Mouse (Mus musculus): Measurements from ENCODE around the gene Pcyt1a. TPM values are rescaled to one million over a fixed set of nuclear protein-coding genes. Genes with fewer than 3 reads are reported as not detected.

The Pcyt1a gene
- polyA plus RNA-seq, 1 experiment from 2014 or later, result 48.2 TPM

DNA sequence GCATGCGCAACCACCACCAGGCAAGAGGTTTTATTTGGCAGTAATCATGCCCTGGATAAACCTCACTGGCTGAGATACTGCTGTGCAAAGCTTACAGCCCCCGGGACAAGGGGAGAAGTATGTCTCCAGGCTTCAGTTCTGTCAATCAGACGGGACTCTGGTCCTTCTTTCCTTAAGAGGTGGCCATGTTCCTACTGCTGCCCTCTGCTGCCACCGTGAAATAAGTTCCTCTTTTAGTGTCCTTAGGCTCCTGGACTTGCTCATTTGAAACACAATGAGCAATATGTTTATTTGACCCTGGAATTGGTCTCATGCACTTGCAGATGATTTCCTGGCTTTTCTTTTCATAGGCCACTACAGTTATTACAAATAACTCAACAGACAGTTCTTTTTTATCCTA is 29.8 kb downstream of the Pcyt1a start:
- ATAC-seq (ENCODE audit: low FRiP score), result no peak

DNA sequence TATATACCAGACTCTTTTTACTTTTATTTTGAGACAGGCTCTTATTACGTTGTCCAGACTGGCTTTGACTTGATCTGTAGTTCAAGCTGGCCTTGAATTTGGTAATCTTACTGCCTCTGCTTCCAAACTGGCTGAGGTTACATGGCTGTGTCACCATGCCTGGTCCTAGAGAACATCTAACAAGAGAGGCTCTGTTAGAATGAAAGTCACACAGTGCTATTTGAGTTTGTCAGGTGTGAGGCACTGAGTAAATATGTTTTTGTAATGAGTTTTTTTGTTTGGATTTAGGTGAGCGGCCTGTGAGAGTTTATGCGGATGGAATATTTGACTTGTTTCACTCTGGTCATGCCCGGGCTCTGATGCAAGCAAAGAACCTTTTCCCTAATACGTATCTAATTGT is 31.0 kb downstream of the Pcyt1a start:
- H3K27ac ChIP-seq, result no peak overlapping the region
- H3K4me1 ChIP-seq (replicated peaks), result no peaks in the 10 kb centered on the region
- H3K4me2 ChIP-seq, result no peak overlapping the region
- no peaks in the 10 kb centered on the region for H3K9me3 ChIP-seq
- WGBS, result 94% methylated on average over 5 of the region's 5 CpGs
- H3K4me3 ChIP-seq, result no peak overlapping the region
- no peaks in the 10 kb centered on the region for H3K27me3 ChIP-seq
- no peak for ATAC-seq (ENCODE audit: low FRiP score)
- H3K9ac ChIP-seq, result no peak overlapping the region
- H3K36me3 ChIP-seq, result peaks cover 41% of the 10 kb centered on the region

More for the DNA sequence above, 29.8 kb downstream of the Pcyt1a start:
- WGBS, result 61% methylated on average over 4 of the region's 4 CpGs
- H3K9me3 ChIP-seq, result no peaks in the 10 kb centered on the region
- H3K4me2 ChIP-seq, result no peak overlapping the region
- H3K4me1 ChIP-seq (replicated peaks), result no peaks in the 10 kb centered on the region
- H3K27ac ChIP-seq, result no peak overlapping the region
- H3K4me3 ChIP-seq, result no peak overlapping the region
- no peak overlapping the region for H3K9ac ChIP-seq
- H3K27me3 ChIP-seq, result no peaks in the 10 kb centered on the region
- peaks cover 45% of the 10 kb centered on the region for H3K36me3 ChIP-seq

DNA sequence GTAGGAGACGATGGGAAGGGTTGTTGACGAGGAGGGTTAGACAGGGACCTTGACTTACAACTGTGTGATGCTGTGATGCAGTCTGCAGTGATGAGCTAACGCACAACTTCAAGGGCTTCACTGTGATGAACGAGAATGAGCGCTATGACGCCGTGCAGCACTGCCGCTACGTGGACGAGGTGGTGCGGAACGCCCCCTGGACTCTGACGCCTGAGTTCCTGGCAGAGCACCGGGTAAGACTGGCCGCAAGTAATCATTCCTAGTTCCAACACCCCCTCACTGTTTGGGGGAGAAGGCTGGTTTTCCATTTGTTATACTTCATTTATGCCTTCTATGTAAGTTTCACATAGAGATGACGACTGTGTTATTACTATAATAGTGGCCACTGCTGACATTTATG is 32.2 kb downstream of the Pcyt1a start:
- WGBS, result 95% methylated on average over 16 of the region's 16 CpGs
- H3K4me3 ChIP-seq, result no peak overlapping the region
- H3K9me3 ChIP-seq, result no peaks in the 10 kb centered on the region
- H3K9ac ChIP-seq, result no peak overlapping the region
- no peak for ATAC-seq (ENCODE audit: low FRiP score)
- H3K27ac ChIP-seq, result no peak overlapping the region
- peaks cover 48% of the 10 kb centered on the region for H3K36me3 ChIP-seq
- no peaks in the 10 kb centered on the region for H3K27me3 ChIP-seq
- H3K4me2 ChIP-seq, result no peak overlapping the region
- no peaks in the 10 kb centered on the region for H3K4me1 ChIP-seq (replicated peaks)

DNA sequence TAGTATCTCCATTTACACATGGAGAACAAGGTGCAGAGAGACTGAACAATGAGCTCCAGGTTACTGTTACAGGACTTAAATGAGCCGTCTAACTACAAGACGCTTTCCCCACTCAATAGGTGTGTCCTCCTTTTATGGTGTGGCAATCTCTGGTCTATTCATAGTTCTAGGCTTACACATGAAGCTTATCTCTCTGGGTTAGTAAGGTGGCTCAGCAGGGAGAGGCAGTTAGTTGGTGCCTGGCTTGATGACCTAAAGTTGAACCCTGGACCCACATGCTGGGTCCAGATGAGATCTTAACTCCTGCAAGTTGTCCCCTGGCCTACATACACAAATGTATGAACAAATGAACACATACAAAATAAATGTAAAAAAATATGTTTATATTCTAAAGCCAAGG is 32.7 kb downstream of the Pcyt1a start:
- Histone ChIP-seq H3K4me1 (replicated peaks) (no peaks in the 10 kb centered on the region), H3K27me3 (no peaks in the 10 kb centered on the region), H3K4me3 (no peak overlapping the region), H3K36me3 (peaks cover 53% of the 10 kb centered on the region), H3K4me2 (no peak overlapping the region), H3K9ac (no peak overlapping the region), H3K9me3 (no peaks in the 10 kb centered on the region), H3K27ac (no peak overlapping the region)
- no peak for ATAC-seq (ENCODE audit: low FRiP score)
- WGBS, result 92% methylated on average over 2 of the region's 2 CpGs

DNA sequence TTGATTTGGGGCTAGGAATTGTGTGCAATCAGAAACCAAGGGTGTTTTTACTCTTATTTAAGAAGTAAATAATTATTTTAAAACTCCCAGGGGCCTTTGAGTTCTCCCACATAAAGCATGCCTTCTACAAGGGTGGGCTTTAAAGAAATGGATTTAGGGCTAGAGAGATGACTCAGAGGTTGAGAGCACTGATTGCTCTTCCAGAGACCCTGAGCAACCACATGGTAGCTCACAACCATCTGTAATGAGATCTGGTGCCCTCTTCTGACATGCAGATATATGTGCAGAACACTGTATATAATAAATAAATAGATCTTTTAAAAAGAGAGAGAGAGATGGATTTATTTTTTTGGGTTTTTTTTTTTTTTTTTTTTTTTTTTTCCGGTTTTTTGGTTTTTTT is 34.2 kb downstream of the Pcyt1a start:
- Histone ChIP-seq H3K27ac (no peak overlapping the region), H3K4me1 (replicated peaks) (no peaks in the 10 kb centered on the region), H3K36me3 (peaks cover 62% of the 10 kb centered on the region), H3K4me3 (no peak overlapping the region), H3K27me3 (no peaks in the 10 kb centered on the region), H3K4me2 (no peak overlapping the region), H3K9me3 (no peaks in the 10 kb centered on the region), H3K9ac (no peak overlapping the region)
- no peak for ATAC-seq (ENCODE audit: low FRiP score)
- WGBS, result 0% methylated on average over 1 of the region's 1 CpGs

DNA sequence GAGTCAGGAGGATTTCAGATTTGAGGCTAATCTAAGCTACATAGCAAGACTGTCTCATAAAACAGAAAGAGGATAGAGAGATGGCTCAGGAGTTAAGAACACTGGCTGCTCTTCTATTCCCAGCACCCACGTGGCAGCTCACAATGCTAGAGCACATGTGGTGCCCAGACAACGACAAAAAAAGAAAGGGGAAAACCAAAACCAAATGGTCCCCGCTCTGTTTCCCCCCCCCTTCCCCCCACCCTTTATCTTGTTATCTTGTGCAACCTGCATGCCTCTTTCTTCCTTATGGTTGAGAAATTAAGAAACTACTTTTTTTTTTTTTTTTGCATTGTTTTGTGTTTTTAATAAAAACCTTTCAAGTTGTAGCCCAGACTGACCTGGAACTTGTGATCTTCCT is 37.8 kb downstream of the Pcyt1a start:
- WGBS, result 69% methylated on average over 3 of the region's 3 CpGs
- Histone ChIP-seq H3K4me3 (no peak overlapping the region), H3K36me3 (peaks cover 82% of the 10 kb centered on the region), H3K27ac (no peak overlapping the region), H3K9me3 (no peaks in the 10 kb centered on the region), H3K9ac (no peak overlapping the region), H3K4me2 (no peak overlapping the region), H3K27me3 (no peaks in the 10 kb centered on the region), H3K4me1 (replicated peaks) (no peaks in the 10 kb centered on the region)
- no peak for ATAC-seq (ENCODE audit: low FRiP score)

DNA sequence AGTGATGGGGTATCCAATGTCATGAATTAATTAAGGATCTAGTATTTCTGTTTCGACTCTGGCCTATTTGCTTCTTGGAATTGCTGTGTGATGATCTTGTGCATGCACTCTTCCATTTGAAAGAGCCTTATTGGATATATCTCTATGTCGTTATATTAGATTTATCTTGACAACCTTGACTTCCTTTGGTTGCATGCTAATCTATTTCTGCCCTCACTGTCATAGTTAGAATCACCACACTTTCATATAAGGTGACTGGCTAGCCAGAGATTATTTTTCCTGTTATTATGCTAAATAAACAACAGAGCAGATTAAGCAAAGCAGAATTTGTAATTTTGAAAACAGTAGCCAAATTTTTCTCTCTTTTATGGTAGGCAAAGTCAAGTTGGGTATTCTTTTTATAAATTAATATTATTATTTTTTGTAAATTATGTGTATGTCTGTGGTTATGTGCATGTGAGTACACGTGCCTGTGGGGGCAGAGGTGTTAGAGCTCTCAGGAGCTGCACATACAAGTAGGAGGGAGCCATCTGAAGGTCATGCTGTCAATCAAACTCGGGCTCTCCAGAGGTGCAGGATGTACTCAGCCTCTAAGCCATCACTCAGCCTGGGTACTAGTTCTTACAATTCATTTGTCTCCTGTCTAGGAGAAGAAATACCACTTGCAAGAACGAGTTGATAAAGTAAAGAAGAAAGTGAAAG is 38.8 kb downstream of the Pcyt1a start:
- H3K27ac ChIP-seq, result no peak overlapping the region
- no peaks in the 10 kb centered on the region for H3K27me3 ChIP-seq
- no peak overlapping the region for H3K4me3 ChIP-seq
- no peak overlapping the region for H3K9ac ChIP-seq
- 81% methylated on average over 5 of the region's 5 CpGs for WGBS
- no peak overlapping the region for H3K4me2 ChIP-seq
- no peaks in the 10 kb centered on the region for H3K9me3 ChIP-seq
- ATAC-seq (ENCODE audit: low FRiP score), result no peak
- peaks cover 79% of the 10 kb centered on the region for H3K36me3 ChIP-seq
- H3K4me1 ChIP-seq (replicated peaks), result no peaks in the 10 kb centered on the region

DNA sequence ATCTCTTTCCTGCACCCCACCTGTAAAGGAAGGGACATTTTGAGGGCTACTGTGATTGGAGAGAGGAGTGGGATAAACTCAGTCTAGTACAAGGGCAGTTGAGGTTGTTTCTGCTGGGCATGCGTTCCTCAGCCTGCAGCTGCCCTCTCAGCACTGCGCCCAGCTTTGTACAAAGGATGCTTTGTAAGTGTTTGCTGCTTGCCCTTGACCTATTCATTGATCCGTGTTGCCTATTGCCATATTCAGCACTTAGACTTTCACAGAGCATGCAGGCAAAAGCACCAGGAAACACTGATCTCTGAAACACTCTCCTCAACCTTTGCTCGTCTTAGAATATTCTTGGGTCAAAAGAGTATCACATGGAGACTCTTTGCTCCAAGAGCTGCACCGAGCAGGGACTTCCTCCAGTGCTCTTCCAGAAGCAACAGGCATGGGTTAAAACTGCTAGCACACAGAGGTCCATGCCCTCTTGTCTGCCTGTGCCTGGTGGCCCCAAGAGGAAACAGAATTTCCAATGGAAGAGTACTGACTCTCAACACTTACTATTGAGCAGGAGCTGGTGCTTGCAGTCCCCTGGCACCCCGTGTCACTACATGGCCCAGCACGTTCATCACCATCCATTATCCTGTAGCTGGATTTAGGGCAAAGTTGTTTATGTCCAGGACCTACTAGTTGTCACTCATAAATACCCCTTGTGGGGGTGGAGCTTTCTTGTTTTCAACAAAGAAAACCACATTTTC is 41.7 kb downstream of the Pcyt1a start:
- 69% methylated on average over 7 of the region's 7 CpGs for WGBS
- peaks cover 69% of the 10 kb centered on the region for H3K36me3 ChIP-seq

DNA sequence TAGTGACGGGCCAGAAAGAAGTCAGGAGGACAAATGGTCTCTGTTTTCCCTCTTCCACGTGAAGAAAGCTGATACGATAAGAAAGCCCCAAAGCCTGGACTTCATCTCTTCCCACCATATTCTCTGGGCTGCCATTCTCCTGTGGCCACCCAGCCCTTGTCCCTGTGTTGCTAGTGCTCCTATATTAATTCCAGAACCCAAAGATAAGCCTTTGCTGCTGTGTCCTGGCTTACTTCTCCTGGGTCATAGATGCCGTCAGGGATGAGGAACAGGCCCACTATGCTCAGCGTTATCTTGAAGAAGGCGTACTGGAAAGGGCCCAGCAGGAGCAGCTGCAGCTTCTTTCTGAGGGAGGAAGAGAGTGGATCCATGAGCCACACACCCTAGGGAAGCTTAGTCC is 46.6 kb downstream of the Pcyt1a start:
- no peak overlapping the region for H3K9ac ChIP-seq
- H3K27ac ChIP-seq, result no peak overlapping the region
- H3K4me2 ChIP-seq, result no peak overlapping the region
- H3K36me3 ChIP-seq, result peaks cover 26% of the 10 kb centered on the region
- 90% methylated on average over 6 of the region's 6 CpGs for WGBS
- ATAC-seq (ENCODE audit: low FRiP score), result no peak
- no peaks in the 10 kb centered on the region for H3K4me1 ChIP-seq (replicated peaks)
- H3K4me3 ChIP-seq, result no peak overlapping the region
- no peaks in the 10 kb centered on the region for H3K9me3 ChIP-seq
- H3K27me3 ChIP-seq, result no peaks in the 10 kb centered on the region

More for the DNA sequence above, 41.7 kb downstream of the Pcyt1a start:
- H3K27ac ChIP-seq, result no peak overlapping the region
- H3K4me2 ChIP-seq, result no peak overlapping the region
- no peaks in the 10 kb centered on the region for H3K4me1 ChIP-seq (replicated peaks)
- no peak overlapping the region for H3K9ac ChIP-seq
- no peaks in the 10 kb centered on the region for H3K27me3 ChIP-seq
- H3K9me3 ChIP-seq, result no peaks in the 10 kb centered on the region
- no peak overlapping the region for H3K4me3 ChIP-seq
- no peak for ATAC-seq (ENCODE audit: low FRiP score)

DNA sequence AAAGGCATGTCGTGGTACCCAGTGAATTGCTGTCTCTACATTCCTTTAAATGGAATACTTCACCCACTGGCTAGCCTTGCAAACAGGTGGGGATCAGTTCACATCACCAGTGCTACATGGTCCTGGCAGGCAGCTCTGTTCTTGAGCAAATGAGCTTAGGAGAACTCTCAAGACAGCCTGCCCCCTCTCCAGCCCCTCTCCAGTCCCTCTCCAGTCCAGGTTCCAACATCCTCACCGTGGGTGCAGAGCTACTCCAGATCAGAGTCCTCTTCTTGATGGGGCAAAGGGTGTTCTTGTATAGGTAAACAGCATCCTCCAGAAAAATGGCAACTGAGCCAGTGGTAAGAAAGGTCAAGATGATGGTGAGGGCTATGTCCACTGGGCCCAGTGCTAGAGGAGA is 48.7 kb downstream of the Pcyt1a start:
- no peak overlapping the region for H3K4me2 ChIP-seq
- H3K36me3 ChIP-seq, result peaks cover 7% of the 10 kb centered on the region; the same call in 1 of the 2 replicates
- no peak overlapping the region for H3K9ac ChIP-seq
- H3K9me3 ChIP-seq, result no peaks in the 10 kb centered on the region
- no peak overlapping the region for H3K4me3 ChIP-seq
- no peak overlapping the region for H3K27ac ChIP-seq
- 75% methylated on average over 2 of the region's 2 CpGs for WGBS
- no peaks in the 10 kb centered on the region for H3K4me1 ChIP-seq (replicated peaks)
- ATAC-seq (ENCODE audit: low FRiP score), result no peak
- H3K27me3 ChIP-seq, result no peaks in the 10 kb centered on the region

DNA sequence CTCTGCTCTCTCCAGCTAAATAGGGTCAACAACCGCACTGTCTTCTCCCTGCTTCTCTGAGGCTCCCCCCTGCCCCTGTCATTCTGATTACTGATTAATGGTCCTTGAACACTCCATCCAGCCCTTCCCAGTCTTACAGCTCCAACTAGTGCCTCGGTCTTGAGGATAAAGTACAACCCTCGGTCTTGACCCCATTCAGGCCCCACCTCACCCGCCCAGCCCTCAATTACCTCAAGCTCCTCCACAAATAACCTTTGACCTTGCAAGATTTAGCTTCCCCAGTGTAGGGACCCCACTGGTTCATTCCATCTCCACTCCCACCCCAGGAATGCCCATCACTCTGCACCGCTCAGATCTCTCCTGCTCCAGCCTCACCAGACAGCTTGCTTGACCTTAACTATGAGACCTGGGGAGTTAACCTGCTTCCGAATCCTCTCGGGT is 53.7 kb downstream of the Pcyt1a start:
- WGBS, result 47% methylated on average over 7 of the region's 7 CpGs
- H3K27ac ChIP-seq, result no peak overlapping the region
- no peaks in the 10 kb centered on the region for H3K9me3 ChIP-seq
- no peak overlapping the region for H3K4me2 ChIP-seq
- no peaks in the 10 kb centered on the region for H3K4me1 ChIP-seq (replicated peaks)
- no peak overlapping the region for H3K9ac ChIP-seq
- ATAC-seq (ENCODE audit: low FRiP score), result no peak
- no peak overlapping the region for H3K4me3 ChIP-seq
- 0 out of 2 replicates have a peak, but pooled peaks cover 2% of the 10 kb centered on the region for H3K27me3 ChIP-seq
- no peaks in the 10 kb centered on the region for H3K36me3 ChIP-seq

DNA sequence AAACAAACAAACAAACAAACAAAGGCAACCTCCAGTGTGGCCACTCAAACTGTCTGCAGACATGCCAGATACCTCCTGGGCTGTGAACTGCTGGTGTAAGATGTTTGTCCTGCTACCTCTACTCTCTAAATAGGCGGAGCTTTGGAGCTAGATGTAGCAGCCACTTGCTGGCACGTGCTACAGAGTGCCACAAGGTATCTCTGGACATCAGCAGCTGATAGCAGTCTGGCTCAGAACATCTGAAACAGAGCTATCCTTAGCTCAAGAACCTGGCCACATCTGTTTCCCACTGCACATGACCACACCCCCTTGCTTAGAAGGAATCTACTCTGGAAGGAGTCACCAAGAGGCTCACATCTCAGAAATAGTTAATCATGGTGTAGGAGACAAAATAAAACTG is 54.5 kb downstream of the Pcyt1a start:
- Histone ChIP-seq H3K4me3 (no peak overlapping the region), H3K27me3 (0 out of 2 replicates have a peak, but pooled peaks cover 2% of the 10 kb centered on the region), H3K9me3 (no peaks in the 10 kb centered on the region), H3K4me2 (no peak overlapping the region), H3K4me1 (replicated peaks) (no peaks in the 10 kb centered on the region), H3K9ac (no peak overlapping the region), H3K36me3 (no peaks in the 10 kb centered on the region), H3K27ac (no peak overlapping the region)
- no peak for ATAC-seq (ENCODE audit: low FRiP score)
- 79% methylated on average over 2 of the region's 2 CpGs for WGBS

DNA sequence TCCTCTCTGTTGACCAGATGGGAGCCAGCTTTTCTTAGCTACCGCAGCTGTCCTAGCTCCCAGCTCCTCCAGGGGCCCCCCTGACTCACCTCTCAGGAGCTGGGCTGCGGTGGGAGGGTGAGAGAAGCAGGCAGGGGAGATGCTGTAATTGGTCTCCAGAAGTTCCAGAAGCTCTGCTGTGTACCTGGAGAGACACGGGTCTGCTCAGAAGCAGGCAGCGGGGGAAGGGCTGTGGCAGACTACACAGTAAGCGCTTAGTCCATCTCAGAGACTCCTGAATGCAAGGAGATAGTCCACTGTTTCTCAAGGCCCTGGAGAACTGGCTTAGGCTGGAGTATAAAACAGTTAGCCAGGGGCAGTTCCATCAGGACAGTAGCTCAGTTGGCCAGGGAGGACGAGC is 55.3 kb downstream of the Pcyt1a start:
- H3K27ac ChIP-seq, result no peak overlapping the region
- no peak for ATAC-seq (ENCODE audit: low FRiP score)
- H3K27me3 ChIP-seq, result 0 out of 2 replicates have a peak, but pooled peaks cover 2% of the 10 kb centered on the region
- no peak overlapping the region for H3K9ac ChIP-seq
- no peaks in the 10 kb centered on the region for H3K4me1 ChIP-seq (replicated peaks)
- 84% methylated on average over 6 of the region's 6 CpGs for WGBS
- H3K4me2 ChIP-seq, result no peak overlapping the region
- no peaks in the 10 kb centered on the region for H3K36me3 ChIP-seq
- no peak overlapping the region for H3K4me3 ChIP-seq
- no peaks in the 10 kb centered on the region for H3K9me3 ChIP-seq

All from hindbrain, embryonic 13.5 days (tissue).